Mouse (Mus musculus): ENCODE measurements around the gene Ltc4s.

Ltc4s gene

GRCm38 (mm10) chr11:50238324-50238723, at the start of gene Ltc4s:
Gene Ltc4s (minus strand): TSS chr11:50238616.
- DNase-seq: no peak

DNA sequence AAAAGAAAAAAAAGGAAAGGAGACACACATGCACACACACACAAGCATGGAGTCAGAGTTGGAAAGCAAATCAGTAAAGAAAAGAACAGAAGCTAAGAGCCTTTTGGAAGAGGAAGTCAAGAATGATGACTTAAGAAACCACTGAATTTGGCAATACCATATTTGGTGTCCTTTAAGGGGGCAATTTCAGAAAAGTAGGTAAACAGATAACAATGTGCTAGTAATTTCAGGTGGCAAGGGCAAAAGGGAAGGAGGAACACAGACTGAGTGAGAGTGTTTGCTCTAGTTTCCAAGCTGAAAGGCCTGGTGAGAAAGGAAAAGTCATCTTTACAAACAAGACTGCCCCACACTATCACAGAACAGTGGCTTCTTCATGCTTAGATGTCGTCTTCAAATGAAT, 48.0 kb upstream of the Ltc4s start:
- no peak for DNase-seq

- DNase-seq: no peak
Measured at GRCm38 (mm10) chr11:50285696-50286095, 47.3 kb upstream of the Ltc4s start.

DNA sequence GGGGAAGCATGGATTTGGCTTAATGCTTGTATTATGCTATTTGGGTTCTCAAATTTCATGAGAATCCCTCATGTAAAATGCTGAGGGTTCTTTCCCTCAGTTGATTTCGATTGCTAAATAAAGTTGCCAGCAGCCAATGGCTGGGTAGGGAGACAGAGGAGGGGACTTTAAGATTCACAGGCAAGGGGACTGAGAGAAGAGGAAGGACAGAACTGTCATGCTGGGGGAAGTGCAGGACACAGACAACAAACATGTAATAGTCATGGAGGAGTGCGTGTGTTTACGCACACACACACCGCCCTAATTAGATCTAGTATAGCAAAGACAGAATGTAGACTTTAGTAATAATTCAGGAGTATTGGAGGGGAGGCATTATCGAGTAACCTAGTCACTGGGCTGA, 46.8 kb upstream of the Ltc4s start:
- DNase-seq: no peak

DNA sequence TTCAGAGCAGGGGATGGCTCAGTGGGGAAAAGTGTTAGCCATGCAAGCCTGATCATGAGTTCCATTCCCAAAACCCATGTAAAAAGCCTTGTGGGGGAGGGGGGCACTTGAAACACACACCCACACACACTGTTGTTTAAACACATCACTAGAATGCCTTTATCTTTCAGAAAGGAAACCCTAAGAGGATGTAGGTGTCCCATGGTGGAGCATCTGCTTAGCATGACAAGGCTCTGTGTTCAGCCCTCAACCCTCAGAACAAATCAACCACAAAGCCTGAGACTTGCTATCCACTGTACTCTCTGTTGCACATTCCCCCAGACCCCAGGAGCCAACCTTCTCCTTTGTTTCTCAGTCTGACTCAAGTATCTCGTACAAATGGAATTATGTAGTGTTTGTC, 41.6 kb upstream of the Ltc4s start:
- DNase-seq: no peak

GRCm38 (mm10) chr11:50279005-50279404, 40.6 kb upstream of the Ltc4s start:
- no peak for DNase-seq

- no peak for DNase-seq
Measured at GRCm38 (mm10) chr11:50277706-50278105, 39.3 kb upstream of the Ltc4s start.

- no peak for DNase-seq
Measured at GRCm38 (mm10) chr11:50277025-50277424, 38.6 kb upstream of the Ltc4s start.

- no peak for DNase-seq
Measured at GRCm38 (mm10) chr11:50275568-50276151, 37.2 kb upstream of the Ltc4s start.

- no peak for DNase-seq
Measured at GRCm38 (mm10) chr11:50275077-50275476, 36.7 kb upstream of the Ltc4s start.

DNA sequence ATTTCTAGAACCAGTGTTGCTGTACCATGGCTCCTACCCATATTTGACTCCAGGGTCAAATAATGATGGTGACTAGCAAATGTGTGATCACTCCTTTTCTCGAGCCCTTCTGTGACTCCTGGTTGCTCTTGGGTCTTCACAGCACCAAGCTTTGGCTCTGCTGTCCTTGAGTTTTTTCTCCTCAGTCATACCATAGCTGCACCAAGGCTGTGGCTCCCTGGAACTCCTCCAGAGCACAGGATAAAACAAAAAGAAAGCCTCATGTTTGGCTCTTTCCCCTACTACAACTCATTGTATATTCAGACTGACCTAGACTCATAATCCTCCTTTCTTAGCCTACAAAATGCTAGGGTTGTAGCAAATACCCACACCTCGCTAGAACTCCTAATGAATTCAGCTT, 34.4 kb upstream of the Ltc4s start:
- no peak for DNase-seq

DNA sequence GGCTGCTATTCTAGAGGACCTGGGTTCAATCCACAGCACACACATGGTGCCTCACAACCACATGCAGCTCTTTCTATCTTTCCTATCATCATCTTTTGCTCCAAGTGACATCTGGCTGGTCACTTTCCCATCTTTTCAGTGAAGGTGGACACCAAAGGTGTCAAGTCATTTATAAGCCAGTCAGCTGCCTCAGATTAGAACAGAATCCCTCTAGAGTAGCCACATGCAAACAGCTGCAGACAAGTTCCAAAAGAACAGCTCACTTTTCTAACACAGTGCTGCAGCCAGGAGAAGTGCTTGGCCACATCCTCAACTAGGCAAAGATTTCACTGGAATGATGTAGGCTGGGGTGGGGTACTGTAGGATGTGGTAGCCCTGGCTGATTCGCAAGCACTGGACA, 31.5 kb upstream of the Ltc4s start:
- no peak for DNase-seq

- DNase-seq: peak; percentile 54
Measured at GRCm38 (mm10) chr11:50269163-50269562, 30.7 kb upstream of the Ltc4s start.

DNA sequence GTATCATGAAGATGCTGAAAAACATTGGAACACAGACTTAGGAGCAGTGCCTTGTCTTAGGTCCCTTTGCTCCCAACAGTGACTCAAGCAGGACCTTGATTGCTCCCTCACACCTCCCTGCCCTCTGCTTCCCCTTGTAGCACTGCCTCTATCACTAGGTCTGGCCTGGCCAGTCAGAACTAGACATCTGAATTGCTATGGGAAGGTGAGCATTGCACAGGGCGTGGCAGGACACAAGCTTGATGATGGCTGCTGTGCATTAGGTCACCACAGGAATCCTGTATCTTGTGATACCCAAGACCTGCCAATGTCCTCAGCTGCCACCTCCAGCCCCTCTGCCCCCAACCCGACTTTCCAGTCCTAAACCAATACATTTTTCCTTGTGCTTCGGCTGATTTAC, 28.6 kb upstream of the Ltc4s start:
- no peak for DNase-seq

GRCm38 (mm10) chr11:50265931-50266330, 27.5 kb upstream of the Ltc4s start:
- peak; percentile 78 for DNase-seq

DNA sequence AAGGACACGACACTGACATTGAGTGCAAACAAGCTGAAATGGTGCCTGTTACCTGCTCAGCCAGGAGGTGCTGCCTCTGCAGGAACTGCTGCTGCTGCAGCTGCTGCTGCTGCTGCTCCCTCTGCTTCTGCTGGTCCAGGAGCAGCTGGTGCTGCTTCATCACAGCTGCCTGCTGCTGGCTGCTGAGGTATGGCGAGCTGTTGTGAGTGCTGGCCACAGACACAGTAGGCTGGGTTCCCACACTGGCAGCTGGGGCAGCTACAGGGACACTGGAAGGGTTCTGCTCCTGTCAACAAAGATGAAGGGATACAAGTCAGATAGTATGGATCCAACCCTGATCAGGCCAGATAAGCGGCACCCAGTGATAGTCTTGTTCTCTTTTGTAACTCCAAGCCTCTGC, 24.8 kb upstream of the Ltc4s start:
- DNase-seq: no peak

GRCm38 (mm10) chr11:50262020-50262419, 23.6 kb upstream of the Ltc4s start:
- DNase-seq: peak; percentile 66

DNA sequence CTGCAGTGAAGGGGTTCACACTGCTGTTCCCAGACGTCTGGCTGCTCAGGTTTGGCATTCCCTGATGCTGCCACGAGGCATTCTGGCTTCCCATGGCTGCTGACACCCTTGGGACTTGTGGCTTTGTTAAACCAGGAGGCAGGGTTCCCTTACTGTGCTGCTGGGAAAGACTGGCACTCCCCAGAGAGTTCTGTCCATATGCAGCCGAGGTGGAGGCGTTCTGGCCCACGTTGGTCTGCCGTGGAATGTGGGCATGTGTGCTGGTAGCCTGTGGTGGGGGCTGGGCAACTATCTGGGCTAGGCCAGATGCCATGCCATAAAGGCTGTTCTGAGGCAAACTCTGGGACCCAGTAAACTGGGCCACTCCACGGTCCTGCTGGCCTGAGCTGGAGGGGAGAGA, 19.9 kb upstream of the Ltc4s start:
- DNase-seq: no peak

DNA sequence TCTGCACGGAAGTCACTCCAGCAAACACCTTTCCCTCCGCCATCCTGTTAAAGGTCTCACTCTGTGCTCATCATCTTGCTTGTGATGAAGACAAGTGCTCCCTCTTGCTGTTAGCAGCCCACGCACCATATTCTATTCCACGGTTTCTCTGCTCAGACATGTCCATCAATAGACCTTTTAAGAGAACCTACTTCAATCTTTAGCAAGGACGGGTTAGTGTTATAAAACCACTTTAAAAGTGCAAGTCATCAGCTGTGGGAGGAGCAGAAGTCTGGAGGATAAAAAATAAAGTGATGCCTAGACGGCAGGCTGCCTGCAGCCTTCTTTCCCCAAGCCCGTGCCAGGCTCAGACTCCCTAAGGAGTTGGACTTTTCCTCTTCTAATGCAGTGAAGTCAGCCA, 18.2 kb upstream of the Ltc4s start:
- DNase-seq: no peak

GRCm38 (mm10) chr11:50254010-50254580, 15.7 kb upstream of the Ltc4s start:
- DNase-seq: no peak

DNA sequence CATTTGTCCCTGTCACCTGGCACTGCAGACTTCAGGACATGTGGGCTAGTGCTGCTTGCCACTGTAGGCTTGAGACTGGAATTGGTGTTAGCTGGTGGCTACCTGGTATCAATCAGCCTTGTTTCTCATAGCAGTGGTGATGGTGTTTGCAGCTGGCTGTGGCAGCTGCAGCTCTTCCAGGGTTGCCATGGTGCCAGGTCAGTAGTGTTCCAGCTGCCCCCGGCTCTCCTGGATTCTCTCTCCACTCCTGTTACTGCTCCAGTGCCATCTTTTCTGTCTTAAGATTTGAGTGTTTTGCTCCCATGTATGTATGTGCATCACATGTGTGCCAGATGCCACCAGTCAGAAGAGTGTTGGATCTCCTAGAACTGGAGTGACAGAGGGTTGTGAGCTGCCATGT, 15.0 kb upstream of the Ltc4s start:
- DNase-seq: no peak

GRCm38 (mm10) chr11:50252684-50253265, 14.4 kb upstream of the Ltc4s start:
- no peak for DNase-seq

DNA sequence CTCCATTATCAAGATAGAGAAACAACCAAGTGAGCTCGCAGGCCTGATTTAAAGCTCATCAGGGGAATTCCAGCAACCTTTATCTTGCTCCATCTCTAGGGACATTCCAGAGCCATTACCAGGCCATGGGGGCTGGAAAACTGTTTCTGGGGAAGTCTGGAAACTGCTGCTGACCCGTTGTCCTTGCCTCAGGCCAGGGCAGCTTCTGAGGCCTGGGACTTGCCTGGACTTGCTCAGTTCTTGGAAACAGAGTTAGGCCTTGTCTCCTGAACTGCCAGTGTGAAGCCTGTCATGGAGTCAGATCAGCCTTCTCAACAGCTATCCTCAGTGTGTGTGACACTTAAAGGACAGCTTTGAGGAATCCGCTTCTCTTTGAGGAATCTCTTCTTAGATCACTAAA, 13.8 kb upstream of the Ltc4s start:
- peak; percentile 74 for DNase-seq

DNA sequence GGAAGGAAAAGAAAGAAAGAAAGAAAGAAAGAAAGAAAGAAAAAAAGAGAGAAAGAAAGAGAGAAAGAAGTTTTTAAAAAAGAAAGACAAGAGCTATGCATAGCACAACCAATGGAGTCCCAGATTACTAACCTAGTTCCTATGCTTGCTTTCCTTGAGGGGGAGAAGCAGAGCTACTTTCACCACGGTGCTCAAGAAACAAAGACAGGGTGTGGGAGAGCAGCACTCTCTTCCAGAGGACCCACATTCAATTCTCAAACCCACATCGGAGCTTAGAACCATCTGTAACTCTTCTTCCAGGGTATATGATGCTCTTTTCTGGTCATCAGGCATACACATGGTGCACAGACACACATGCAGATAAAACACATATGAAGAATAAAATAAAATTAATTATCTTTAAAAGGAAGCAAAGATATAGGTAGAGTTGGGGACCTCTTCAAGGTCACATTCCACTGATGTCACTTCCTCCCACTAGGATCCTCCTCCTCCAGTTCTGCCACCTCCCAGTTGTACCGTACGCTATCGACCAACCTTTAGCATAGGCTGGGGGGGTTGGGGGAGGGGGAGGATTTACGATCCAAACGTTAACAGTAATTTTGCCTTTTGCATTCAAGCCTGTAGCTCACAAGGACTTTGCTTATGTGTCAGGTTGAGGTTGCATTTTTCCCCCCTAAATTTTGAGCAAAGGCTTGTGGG, 10.2 kb upstream of the Ltc4s start:
- no peak for DNase-seq

All from kidney, postnatal 10 days (tissue).